Mouse (Mus musculus): ENCODE results near the gene Slc23a3. TPM values are rescaled to one million over a fixed set of nuclear protein-coding genes. Genes with fewer than 3 reads are reported as not detected.

Slc23a3 gene
- not detected in 2 replicates for polyA plus RNA-seq (2015; fragmentation: Nextera tagmentation; extraction: Ambion mirVana)

DNA sequence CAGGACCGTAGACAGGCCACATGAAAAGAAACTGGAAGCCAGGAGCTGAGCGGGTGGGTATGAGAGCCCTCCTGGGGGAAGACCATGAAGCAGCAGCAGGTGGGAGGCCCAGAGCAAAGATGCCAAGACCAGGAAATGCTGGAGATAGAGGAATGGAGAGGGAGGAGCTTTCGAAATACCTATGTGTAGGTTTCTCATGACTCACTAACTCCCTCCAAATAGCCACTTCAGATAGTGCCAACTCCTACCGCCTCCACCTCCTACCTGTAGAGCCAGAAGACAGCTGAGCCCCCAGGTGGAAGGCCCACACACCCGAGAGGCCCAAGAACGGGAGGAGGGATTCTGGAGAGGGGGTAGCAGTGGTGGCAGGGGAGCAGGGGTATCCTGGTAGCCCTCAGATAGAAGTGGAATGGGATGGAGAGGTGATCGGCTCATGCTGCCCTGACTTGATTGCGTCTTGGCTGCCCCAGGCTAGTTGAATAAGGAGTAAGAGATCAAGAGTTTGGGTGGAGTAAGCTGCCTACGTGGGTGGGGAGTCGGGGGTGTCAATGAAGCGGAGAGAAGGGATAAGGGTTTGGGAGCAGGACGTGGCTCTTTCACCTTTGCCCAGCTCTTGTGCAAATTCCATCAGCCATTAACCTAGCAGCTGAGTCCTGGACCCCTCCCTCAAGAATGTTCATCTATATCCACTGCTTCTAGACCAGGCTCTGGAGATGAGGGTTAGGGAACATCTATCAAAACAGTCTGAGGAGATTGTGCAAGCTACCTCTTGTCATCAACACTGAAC, at the start of gene Slc23a3:
Gene Slc23a3, minus strand, starts transcription at position 470 of the 787 bp plus-strand sequence.
- H3K4me3 ChIP-seq (replicated peaks), result no peak within 1 kb of the TSS
- no peak within 1 kb of the TSS for H3K9ac ChIP-seq (replicated peaks)
- no peak within 1 kb of the TSS for H3K4me2 ChIP-seq
- H3K9me3 ChIP-seq (replicated peaks), result no peaks in the 10 kb centered on the region
- no peaks in the 10 kb centered on the region for H3K4me1 ChIP-seq
- H3K36me3 ChIP-seq, result peaks cover 35% of the 10 kb centered on the region
- H3K27ac ChIP-seq (replicated peaks), result no peak within 1 kb of the TSS
- ATAC-seq (ENCODE audit: low FRiP score), result no peak
- 0 out of 2 replicates have a peak, but pooled peaks cover 2% of the 10 kb centered on the region for H3K27me3 ChIP-seq (replicated peaks)
- 69% methylated on average over 12 of the region's 12 CpGs for WGBS

GRCm38 (mm10) chr1:75182160-75182559, 48.5 kb upstream of the Slc23a3 start:
- Histone ChIP-seq H3K36me3 (peaks cover 68% of the 10 kb centered on the region), H3K9ac (replicated peaks) (no peak overlapping the region)
- WGBS, result 77% methylated on average over 4 of the region's 4 CpGs

GRCm38 (mm10) chr1:75181377-75181870, 47.7 kb upstream of the Slc23a3 start:
- 84% methylated on average over 4 of the region's 4 CpGs for WGBS
- Histone ChIP-seq H3K9me3 (replicated peaks) (no peaks in the 10 kb centered on the region), H3K36me3 (peaks cover 64% of the 10 kb centered on the region)

More at GRCm38 (mm10) chr1:75182160-75182559, 48.5 kb upstream of the Slc23a3 start:
- Histone ChIP-seq H3K4me2 (no peak overlapping the region), H3K4me1 (peaks cover 30% of the 10 kb centered on the region), H3K4me3 (replicated peaks) (no peak overlapping the region), H3K27me3 (replicated peaks) (no peaks in the 10 kb centered on the region), H3K27ac (replicated peaks) (no peak overlapping the region), H3K9me3 (replicated peaks) (no peaks in the 10 kb centered on the region)
- ATAC-seq (ENCODE audit: low FRiP score), result no peak

GRCm38 (mm10) chr1:75180741-75181140, 47.1 kb upstream of the Slc23a3 start:
- H3K36me3 ChIP-seq, result peaks cover 64% of the 10 kb centered on the region
- 39% methylated on average over 6 of the region's 7 CpGs for WGBS
- no peak overlapping the region for H3K27ac ChIP-seq (replicated peaks)
- peak overlapping the region; percentile 67 for H3K4me3 ChIP-seq (replicated peaks)
- ATAC-seq (ENCODE audit: low FRiP score), result no peak
- no peaks in the 10 kb centered on the region for H3K9me3 ChIP-seq (replicated peaks)
- H3K4me1 ChIP-seq, result peaks cover 30% of the 10 kb centered on the region
- no peaks in the 10 kb centered on the region for H3K27me3 ChIP-seq (replicated peaks)
- peak overlapping the region; percentile 100 for H3K4me2 ChIP-seq
- H3K9ac ChIP-seq (replicated peaks), result no peak overlapping the region

More at GRCm38 (mm10) chr1:75181377-75181870, 47.7 kb upstream of the Slc23a3 start:
- Histone ChIP-seq H3K9ac (replicated peaks) (no peak overlapping the region), H3K27me3 (replicated peaks) (no peaks in the 10 kb centered on the region), H3K4me3 (replicated peaks) (no peak overlapping the region), H3K4me1 (peaks cover 30% of the 10 kb centered on the region), H3K27ac (replicated peaks) (no peak overlapping the region), H3K4me2 (no peak overlapping the region)
- no peak for ATAC-seq (ENCODE audit: low FRiP score)

- peak; percentile 94 for ATAC-seq (ENCODE audit: low FRiP score)
- peak within 1 kb of the TSS; percentile 67 for H3K4me3 ChIP-seq (replicated peaks)
These were observed 46.5 kb upstream of the Slc23a3 start, which contains the start of gene Abcb6 for GRCm38 (mm10) chr1:75180105-75180590. Abcb6 (minus strand) TSS chr1:75180392.

GRCm38 (mm10) chr1:75179334-75180104, 45.8 kb upstream of the Slc23a3 start:
- WGBS, result 7% methylated on average over 23 of the region's 23 CpGs
- Histone ChIP-seq H3K9ac (replicated peaks) (peak overlapping the region; percentile 69), H3K4me3 (replicated peaks) (peak overlapping the region; percentile 67), H3K36me3 (peaks cover 64% of the 10 kb centered on the region), H3K4me2 (peak overlapping the region; percentile 100), H3K27ac (replicated peaks) (peak overlapping the region; percentile 74), H3K27me3 (replicated peaks) (no peaks in the 10 kb centered on the region), H3K4me1 (peaks cover 30% of the 10 kb centered on the region), H3K9me3 (replicated peaks) (no peaks in the 10 kb centered on the region)
- peak; percentile 48 for ATAC-seq (ENCODE audit: low FRiP score)

More at GRCm38 (mm10) chr1:75180105-75180590, 46.5 kb upstream of the Slc23a3 start, which contains the start of gene Abcb6:
- peak within 1 kb of the TSS; percentile 100 for H3K4me2 ChIP-seq
- peaks cover 30% of the 10 kb centered on the region for H3K4me1 ChIP-seq
- peaks cover 64% of the 10 kb centered on the region for H3K36me3 ChIP-seq
- peak within 1 kb of the TSS; percentile 69 for H3K9ac ChIP-seq (replicated peaks)
- WGBS, result under 1% methylated on average over 31 of the region's 31 CpGs
- no peaks in the 10 kb centered on the region for H3K27me3 ChIP-seq (replicated peaks)
- peak within 1 kb of the TSS; percentile 74 for H3K27ac ChIP-seq (replicated peaks)
- H3K9me3 ChIP-seq (replicated peaks), result no peaks in the 10 kb centered on the region

DNA sequence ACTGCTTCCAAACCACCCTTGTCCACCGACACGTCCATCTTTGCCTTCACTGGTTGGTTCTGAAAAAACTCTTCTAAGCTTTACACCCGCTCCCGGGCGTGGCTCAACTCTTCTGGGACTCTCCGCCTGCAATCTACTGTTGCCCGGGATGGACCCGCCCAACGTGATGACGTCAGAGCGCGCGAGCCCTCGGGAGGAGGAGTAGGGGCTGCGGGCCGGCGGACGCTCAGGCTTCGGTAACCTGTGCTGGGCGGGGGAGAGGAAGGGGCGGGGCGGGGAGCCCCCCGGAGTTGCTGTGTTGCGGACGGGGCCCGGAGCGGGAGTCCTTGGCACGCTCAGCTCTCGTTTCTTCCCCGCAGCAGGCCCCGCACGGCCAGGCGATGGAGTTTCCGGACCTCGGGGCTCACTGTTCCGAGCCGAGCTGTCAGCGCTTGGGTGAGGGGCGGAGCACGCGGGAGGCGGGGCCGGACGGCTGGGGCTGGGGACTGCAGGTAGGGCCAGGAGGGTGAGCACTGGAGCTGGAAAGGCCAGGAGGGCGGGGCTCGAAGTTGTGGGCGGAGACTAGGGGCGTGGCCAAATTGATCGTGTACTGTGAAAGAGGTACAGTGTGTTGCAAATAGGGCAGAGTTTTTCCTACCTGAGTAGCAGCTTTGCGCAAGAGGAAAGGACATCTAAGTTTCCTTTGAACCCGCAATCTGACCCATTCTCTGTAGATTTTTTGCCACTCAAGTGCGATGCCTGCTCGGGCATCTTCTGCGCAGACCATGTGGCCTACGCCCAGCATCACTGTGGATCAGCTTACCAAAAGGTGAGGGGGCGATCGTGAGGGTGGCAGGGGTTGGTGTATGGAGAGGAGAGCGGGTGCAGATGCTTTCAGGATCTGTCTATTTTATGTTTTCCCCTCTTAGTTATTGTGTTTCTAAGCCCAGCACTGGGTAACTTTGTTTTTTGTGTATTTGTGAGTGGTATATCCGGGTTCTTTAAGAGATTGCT, 35.1 kb upstream of the Slc23a3 start, which contains the start of gene Zfand2b:
Gene Zfand2b, plus strand, starts transcription at position 175 of the 993 bp plus-strand sequence.
- Histone ChIP-seq H3K4me1 (peaks cover 21% of the 10 kb centered on the region), H3K27ac (replicated peaks) (peak within 1 kb of the TSS; percentile 96), H3K27me3 (replicated peaks) (no peaks in the 10 kb centered on the region), H3K9me3 (replicated peaks) (no peaks in the 10 kb centered on the region), H3K36me3 (peaks cover 36% of the 10 kb centered on the region), H3K4me2 (peak within 1 kb of the TSS; percentile 79), H3K4me3 (replicated peaks) (peak within 1 kb of the TSS; percentile 89), H3K9ac (replicated peaks) (peak within 1 kb of the TSS; percentile 83)
- WGBS, result under 1% methylated on average over 52 of the region's 59 CpGs
- peak; percentile 97 for ATAC-seq (ENCODE audit: low FRiP score)

DNA sequence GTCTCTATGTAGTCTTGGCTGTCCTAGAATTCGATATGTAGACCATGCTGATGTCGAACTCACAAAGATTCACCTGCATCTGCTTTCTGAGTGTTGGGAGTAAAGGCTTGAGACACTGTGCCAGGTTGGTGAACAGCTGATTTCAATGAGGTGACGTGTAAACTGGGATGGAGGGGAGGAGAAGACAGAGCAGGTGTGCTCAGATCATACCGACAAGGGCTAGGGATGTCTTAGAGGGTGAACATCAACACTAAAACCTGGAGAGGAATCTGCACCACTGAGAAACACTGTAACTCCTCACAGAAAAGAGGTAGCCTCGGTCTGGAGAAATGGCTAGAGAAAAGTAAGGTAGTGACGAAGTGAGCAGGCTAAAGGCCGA, 34.4 kb upstream of the Slc23a3 start:
- Histone ChIP-seq H3K9ac (replicated peaks) (peak overlapping the region; percentile 83; the same call in 1 of the 2 replicates), H3K9me3 (replicated peaks) (no peaks in the 10 kb centered on the region), H3K36me3 (peaks cover 30% of the 10 kb centered on the region), H3K4me1 (peaks cover 21% of the 10 kb centered on the region), H3K4me3 (replicated peaks) (peak overlapping the region; percentile 89), H3K27ac (replicated peaks) (peak overlapping the region; percentile 96), H3K27me3 (replicated peaks) (no peaks in the 10 kb centered on the region), H3K4me2 (peak overlapping the region; percentile 79)
- WGBS, result 9% methylated on average over 7 of the region's 7 CpGs
- ATAC-seq (ENCODE audit: low FRiP score), result peak; percentile 56

GRCm38 (mm10) chr1:75160256-75160617, 26.5 kb upstream of the Slc23a3 start:
- Histone ChIP-seq H3K4me3 (replicated peaks) (no peak overlapping the region), H3K27me3 (replicated peaks) (no peaks in the 10 kb centered on the region), H3K9me3 (replicated peaks) (no peaks in the 10 kb centered on the region), H3K9ac (replicated peaks) (no peak overlapping the region), H3K4me2 (no peak overlapping the region), H3K4me1 (no peaks in the 10 kb centered on the region), H3K27ac (replicated peaks) (no peak overlapping the region), H3K36me3 (no peaks in the 10 kb centered on the region)
- 92% methylated on average over 4 of the region's 4 CpGs for WGBS
- ATAC-seq (ENCODE audit: low FRiP score), result no peak

- no peak overlapping the region for H3K4me2 ChIP-seq
- ATAC-seq (ENCODE audit: low FRiP score), result no peak
- no peaks in the 10 kb centered on the region for H3K36me3 ChIP-seq
- no peaks in the 10 kb centered on the region for H3K9me3 ChIP-seq (replicated peaks)
- H3K9ac ChIP-seq (replicated peaks), result no peak overlapping the region
- no peaks in the 10 kb centered on the region for H3K4me1 ChIP-seq
- WGBS, result 83% methylated on average over 5 of the region's 5 CpGs
- no peaks in the 10 kb centered on the region for H3K27me3 ChIP-seq (replicated peaks)
- H3K27ac ChIP-seq (replicated peaks), result no peak overlapping the region
- no peak overlapping the region for H3K4me3 ChIP-seq (replicated peaks)
These were observed 26.0 kb upstream of the Slc23a3 start for GRCm38 (mm10) chr1:75159540-75160255.
